Mouse (Mus musculus) cortical plate, adult 2 months (tissue): ENCODE data around the gene Disc1.

Experiments
- CTCF ChIP-seq: fragments of 200-500 bp; IDR thresholded peaks from 2 replicates; pipeline ENCODE4 v1.5.1; 2011; ENCODE audit warnings: mild to moderate bottlenecking, control low read depth, low read length; ENCODE audit not compliant: insufficient read depth; ENCODE audit errors: extremely low read depth
- POLR2A ChIP-seq: fragments of 200-500 bp; IDR thresholded peaks from 2 replicates; pipeline ENCODE4 v1.6.1; 2011; ENCODE audit warnings: mild to moderate bottlenecking, low read length, control low read depth; ENCODE audit not compliant: insufficient read depth; ENCODE audit errors: extremely low read depth

- TF ChIP-seq POLR2A: no peak
- TF ChIP-seq CTCF: no peak
Observed at GRCm38 (mm10) chr8:125065596-125065995, 11.6 kb downstream of the Disc1 start.
